9 mouse cellular contexts compared by ENCODE assay signal in genomic region chr3:60531286-60531685, GRCm38 (mm10). TPM values are rescaled to one million over a fixed set of nuclear protein-coding genes. Genes with fewer than 3 reads are reported as not detected.
DNase-seq lines count a peak whose midpoint lies in the region; ATAC-seq and TF ChIP-seq lines count a peak whose summit lies in the region.
"Had no signal": no experiment of that assay in that cellular context is flagged by ENCODE, and none has a peak within 500 bp of the region (broad histone marks: within the 10 kb centered on the region; RNA-seq: fewer than 3 reads in every experiment).

No protein-coding gene starts in this region.

- H3K36me3 ChIP-seq in kidney, embryonic 16.5 days (ENCODE audit: insufficient read depth, low read length): no peaks in the 10 kb centered on the region
- peaks cover 13% of the 10 kb centered on the region for H3K36me3 ChIP-seq in liver, embryonic 15.5 days (replicated peaks)

- 32% methylated on average over 5 of the region's 5 CpGs for WGBS in cerebellum, adult 2 months
- WGBS in kidney, embryonic 16.5 days: 43% methylated on average over 5 of the region's 5 CpGs
- 32% methylated on average over 5 of the region's 5 CpGs for WGBS in liver, embryonic 15.5 days (ENCODE audit: insufficient replicate concordance)

- no peak for TF ChIP-seq POLR2A in cerebellum, adult 2 months (IDR thresholded peaks at IDR 0.05; ENCODE audit: borderline replicate concordance, insufficient read depth, low read length)

- H3K9ac ChIP-seq in kidney, embryonic 16.5 days (replicated peaks; ENCODE audit: low read length): no peak overlapping the region
- no peak overlapping the region for H3K9ac ChIP-seq in liver, embryonic 15.5 days

- no peak for TF ChIP-seq CTCF in cerebellum, adult 2 months (IDR thresholded peaks at IDR 0.05; ENCODE audit: borderline replicate concordance, insufficient read depth, low read depth, low read length)

- DNase-seq in cerebellum, adult 2 months: no peak
- DNase-seq in cerebellum, adult 11-12 months: no peak
- DNase-seq in kidney, postnatal 36 days: no peak
- DNase-seq in NIH3T3 (ENCODE audit: low read depth): peak; percentile 27
- no peak for DNase-seq in left cerebral cortex, adult 8-10 months (ENCODE audit: low spot score in 2 of 2)
- DNase-seq in ovary, postnatal 14 days (ENCODE audit: low spot score): no peak
- DNase-seq: kidney, adult 8-10 months had no signal

- no peak overlapping the region for H3K27ac ChIP-seq in cerebellum, adult 2 months (ENCODE audit: insufficient read depth, low read length)
- no peak overlapping the region for H3K27ac ChIP-seq in kidney, embryonic 16.5 days (ENCODE audit: low read length)
- H3K27ac ChIP-seq in liver, embryonic 15.5 days (replicated peaks): peak overlapping the region; percentile 35; the same call in 1 of the 2 replicates

- no peaks in the 10 kb centered on the region for H3K9me3 ChIP-seq in kidney, embryonic 16.5 days (ENCODE audit: low read length)
- no peaks in the 10 kb centered on the region for H3K9me3 ChIP-seq in liver, embryonic 15.5 days (replicated peaks)

- H3K4me3 ChIP-seq in cerebellum, adult 2 months (replicated peaks; ENCODE audit: insufficient read depth, low read depth, low read length): peak overlapping the region; percentile 29
- no peak overlapping the region for H3K4me3 ChIP-seq in kidney, embryonic 16.5 days (ENCODE audit: low read length)
- H3K4me3 ChIP-seq in liver, embryonic 15.5 days (replicated peaks): no peak overlapping the region

- no peak for ATAC-seq in kidney, embryonic 16.5 days (ENCODE audit: low FRiP score, low TSS enrichment)
- no peak for ATAC-seq in liver, embryonic 15.5 days (ENCODE audit: insufficient read depth)

- no peaks in the 10 kb centered on the region for H3K27me3 ChIP-seq in cerebellum, adult 2 months (ENCODE audit: control insufficient read depth, insufficient read depth, low read length)
- no peaks in the 10 kb centered on the region for H3K27me3 ChIP-seq in kidney, embryonic 16.5 days (ENCODE audit: insufficient read depth, low read length)
- H3K27me3 ChIP-seq in liver, embryonic 15.5 days: no peaks in the 10 kb centered on the region

- peaks cover 8% of the 10 kb centered on the region; the same call in 1 of the 2 replicates for H3K4me1 ChIP-seq in cerebellum, adult 2 months (ENCODE audit: control insufficient read depth, insufficient read depth, low read length)
- H3K4me1 ChIP-seq in kidney, embryonic 16.5 days (ENCODE audit: insufficient read depth, low read length): peaks cover 32% of the 10 kb centered on the region
- peaks cover 47% of the 10 kb centered on the region for H3K4me1 ChIP-seq in liver, embryonic 15.5 days (replicated peaks)

- H3K4me2 ChIP-seq in kidney, embryonic 16.5 days (replicated peaks; ENCODE audit: low read depth, low read length): peak overlapping the region; percentile 21; the same call in 1 of the 2 replicates
- peak overlapping the region; percentile 38 for H3K4me2 ChIP-seq in liver, embryonic 15.5 days

RNA-seq across cellular contexts. Expression of gene Mbnl1, which starts 58.7 kb away (rescaled TPM):
- polyA plus RNA-seq in cerebellum, adult 2 months (2012; rRNA removed): 62.7 and 66.7 TPM in 2 replicates
- polyA plus RNA-seq in kidney, embryonic 16.5 days (2015; fragmentation: Nextera tagmentation; extraction: Ambion mirVana): 83.6 and 88.5 TPM in 2 replicates
- polyA plus RNA-seq in liver, embryonic 15.5 days (2015; fragmentation: Nextera tagmentation; extraction: Ambion mirVana): 88.5 and 93.9 TPM in 2 replicates
- 100 to 1,000 TPM; 155 to 163 (median 160) TPM for total RNA-seq in left cerebral cortex, adult 8-10 months (2022)
